Mouse (Mus musculus) heart, postnatal 0 days (tissue): Measurements from ENCODE around the gene St3gal5. TPM values are rescaled to one million over a fixed set of nuclear protein-coding genes. Genes with fewer than 3 reads are reported as not detected.

Experiments
- ATAC-seq: fragments of 200-750 bp; cut with Nextera tagmentation; 2 replicates; pipeline ENCODE4 v1.8.0; 2017; ENCODE audit warnings: low read depth, moderate number of reproducible peaks, moderate library complexity; ENCODE audit not compliant: insufficient read depth
- DNase-seq: peaks from one replicate; pipeline ENCODE4 v3.0.0-alpha.2; 2016; ENCODE audit warnings: low spot score
- H3K27ac ChIP-seq: fragments of 300-500 bp; sonication (generic); 2 replicates; pipeline ENCODE4 v1.5.1; 2014; ENCODE audit warnings: low read depth, mild to moderate bottlenecking
- H3K27me3 ChIP-seq: fragments of 300-500 bp; sonication (generic); 2 replicates; pipeline ENCODE4 v1.6.1; 2014; ENCODE audit warnings: low read length, mixed read lengths; ENCODE audit not compliant: control insufficient read depth, insufficient read depth
- H3K36me3 ChIP-seq: fragments of 300-500 bp; sonication (generic); replicated peaks from 2 replicates; pipeline ENCODE4 v1.6.1; 2014; ENCODE audit warnings: low read length, mixed read lengths; ENCODE audit not compliant: control insufficient read depth, insufficient read depth
- H3K4me1 ChIP-seq: fragments of 300-500 bp; sonication (generic); 2 replicates; pipeline ENCODE4 v1.6.1; 2014; ENCODE audit warnings: antibody characterized with exemption; ENCODE audit not compliant: control insufficient read depth, insufficient read depth
- H3K4me2 ChIP-seq: fragments of 300-500 bp; sonication (generic); 2 replicates; pipeline ENCODE4 v1.6.1; 2014; ENCODE audit warnings: low read depth, mild to moderate bottlenecking, low read length, moderate library complexity
- H3K4me3 ChIP-seq: fragments of 300-500 bp; sonication (generic); 2 replicates; pipeline ENCODE4 v1.5.1; 2014; ENCODE audit warnings: low read depth, low read length
- H3K9ac ChIP-seq: fragments of 300-500 bp; sonication (generic); replicated peaks from 2 replicates; pipeline ENCODE4 v1.6.1; 2014; ENCODE audit warnings: low read depth, low read length, mixed read lengths
- H3K9me3 ChIP-seq: fragments of 300-500 bp; sonication (generic); replicated peaks from 2 replicates; pipeline ENCODE4 v1.6.1; 2016; ENCODE audit warnings: low read length; ENCODE audit not compliant: control insufficient read depth
- CTCF ChIP-seq: IDR thresholded peaks from 2 replicates; pipeline ENCODE4 v1.5.1; 2016; ENCODE audit warnings: antibody characterized with exemption, control low read depth, low read depth
- EP300 ChIP-seq: IDR thresholded peaks from 2 replicates; pipeline ENCODE4 v1.6.1; 2016; ENCODE audit warnings: antibody characterized with exemption, low read depth
- WGBS: fragments of 180-500 bp; shearing (Covaris S2); extraction: QIAGEN DNeasy Blood & Tissue Kit; methylation state at CpG from one replicate; pipeline ENCODE4 v1.1.7; 2014; 5-methylcytosine and 5-hydroxymethylcytosine counted together
- polyA plus RNA-seq: library from polyadenylated mRNA; unstranded; fragments of >200 nt; fragmentation: Nextera tagmentation; extraction: Ambion mirVana; gene quantifications from 2 replicates; pipeline ENCODE4 v1.2.1, GENCODE M21; 2015
- total RNA-seq: library from RNA; depleted of rRNA; stranded (reverse); fragments of >200 nt; gene quantifications from 2 replicates; pipeline ENCODE4 v1.2.3, GENCODE M21; 2014; ENCODE audit warnings: low replicate concordance

St3gal5 gene
- total and polyA plus RNA-seq, 2 experiments from 2014 or later = 6.3 to 25.3 TPM

- no peaks in the 10 kb centered on the region for H3K27me3 ChIP-seq
Measured at GRCm38 (mm10) chr6:72185893-72186490, 88.6 kb downstream of the St3gal5 start.

GRCm38 (mm10) chr6:72186809-72187208 is 89.4 kb downstream of the St3gal5 start:
- no peaks in the 10 kb centered on the region for H3K27me3 ChIP-seq
- DNase-seq (no peak), ATAC-seq (no peak)
- no peaks in the 10 kb centered on the region for H3K36me3 ChIP-seq
- WGBS = 90% methylated on average over 6 of the region's 6 CpGs
- no peaks in the 10 kb centered on the region for H3K9me3 ChIP-seq
- H3K4me1 ChIP-seq = peaks cover 10% of the 10 kb centered on the region; the same call in 1 of the 2 replicates
- no peak overlapping the region for H3K9ac ChIP-seq
- no peak overlapping the region for H3K27ac ChIP-seq
- no peak overlapping the region for H3K4me2 ChIP-seq
- H3K4me3 ChIP-seq = no peak overlapping the region
- TF ChIP-seq EP300 = no peak
- TF ChIP-seq CTCF = no peak

More at GRCm38 (mm10) chr6:72185893-72186490, 88.6 kb downstream of the St3gal5 start:
- no peak overlapping the region for H3K4me3 ChIP-seq
- no peaks in the 10 kb centered on the region for H3K9me3 ChIP-seq
- H3K27ac ChIP-seq = no peak overlapping the region
- WGBS = 2% methylated on average over 6 of the region's 6 CpGs
- H3K36me3 ChIP-seq = no peaks in the 10 kb centered on the region
- no peak for TF ChIP-seq EP300
- TF ChIP-seq CTCF = peak; percentile 98
- H3K9ac ChIP-seq = no peak overlapping the region
- no peak overlapping the region for H3K4me2 ChIP-seq
- peak; percentile 54 for ATAC-seq
- peaks cover 10% of the 10 kb centered on the region; the same call in 1 of the 2 replicates for H3K4me1 ChIP-seq
- peak; percentile 55 for DNase-seq

GRCm38 (mm10) chr6:72189061-72189863 is 91.9 kb downstream of the St3gal5 start:
- ATAC-seq = peak; percentile 13; the same call in 1 of the 2 replicates
- no peaks in the 10 kb centered on the region for H3K9me3 ChIP-seq
- TF ChIP-seq CTCF = no peak
- no peak for TF ChIP-seq EP300
- peak overlapping the region; percentile 31 for H3K27ac ChIP-seq
- H3K36me3 ChIP-seq = no peaks in the 10 kb centered on the region
- no peak for DNase-seq
- no peak overlapping the region for H3K4me3 ChIP-seq
- H3K9ac ChIP-seq = no peak overlapping the region; the same call in 1 of the 2 replicates
- WGBS = 15% methylated on average over 28 of the region's 29 CpGs
- H3K27me3 ChIP-seq = no peaks in the 10 kb centered on the region
- H3K4me2 ChIP-seq = peak overlapping the region; percentile 49
- peaks cover 10% of the 10 kb centered on the region; the same call in 1 of the 2 replicates for H3K4me1 ChIP-seq

GRCm38 (mm10) chr6:72190120-72190519 is 92.7 kb downstream of the St3gal5 start:
- Histone ChIP-seq H3K4me3 (no peak overlapping the region), H3K9me3 (no peaks in the 10 kb centered on the region), H3K9ac (no peak overlapping the region), H3K27ac (no peak overlapping the region), H3K4me2 (no peak overlapping the region), H3K27me3 (no peaks in the 10 kb centered on the region), H3K36me3 (no peaks in the 10 kb centered on the region), H3K4me1 (peaks cover 10% of the 10 kb centered on the region; the same call in 1 of the 2 replicates)
- DNase-seq (no peak), ATAC-seq (no peak)
- WGBS = 39% methylated on average over 6 of the region's 6 CpGs
- TF ChIP-seq EP300 = no peak
- TF ChIP-seq CTCF = no peak

- Histone ChIP-seq H3K4me3 (no peak overlapping the region), H3K36me3 (no peaks in the 10 kb centered on the region), H3K9me3 (no peaks in the 10 kb centered on the region), H3K9ac (no peak overlapping the region), H3K27ac (no peak overlapping the region), H3K4me2 (no peak overlapping the region), H3K4me1 (peaks cover 10% of the 10 kb centered on the region; the same call in 1 of the 2 replicates), H3K27me3 (no peaks in the 10 kb centered on the region)
- ATAC-seq (no peak; the same call in 1 of the 2 replicates), DNase-seq (no peak)
- WGBS = 68% methylated on average over 5 of the region's 5 CpGs
- TF ChIP-seq CTCF = no peak
- no peak for TF ChIP-seq EP300
Measured at GRCm38 (mm10) chr6:72190577-72190976, 93.2 kb downstream of the St3gal5 start.
